Mouse (Mus musculus): Measurements from ENCODE around the gene Rgs7bp.

The Rgs7bp gene

DNA sequence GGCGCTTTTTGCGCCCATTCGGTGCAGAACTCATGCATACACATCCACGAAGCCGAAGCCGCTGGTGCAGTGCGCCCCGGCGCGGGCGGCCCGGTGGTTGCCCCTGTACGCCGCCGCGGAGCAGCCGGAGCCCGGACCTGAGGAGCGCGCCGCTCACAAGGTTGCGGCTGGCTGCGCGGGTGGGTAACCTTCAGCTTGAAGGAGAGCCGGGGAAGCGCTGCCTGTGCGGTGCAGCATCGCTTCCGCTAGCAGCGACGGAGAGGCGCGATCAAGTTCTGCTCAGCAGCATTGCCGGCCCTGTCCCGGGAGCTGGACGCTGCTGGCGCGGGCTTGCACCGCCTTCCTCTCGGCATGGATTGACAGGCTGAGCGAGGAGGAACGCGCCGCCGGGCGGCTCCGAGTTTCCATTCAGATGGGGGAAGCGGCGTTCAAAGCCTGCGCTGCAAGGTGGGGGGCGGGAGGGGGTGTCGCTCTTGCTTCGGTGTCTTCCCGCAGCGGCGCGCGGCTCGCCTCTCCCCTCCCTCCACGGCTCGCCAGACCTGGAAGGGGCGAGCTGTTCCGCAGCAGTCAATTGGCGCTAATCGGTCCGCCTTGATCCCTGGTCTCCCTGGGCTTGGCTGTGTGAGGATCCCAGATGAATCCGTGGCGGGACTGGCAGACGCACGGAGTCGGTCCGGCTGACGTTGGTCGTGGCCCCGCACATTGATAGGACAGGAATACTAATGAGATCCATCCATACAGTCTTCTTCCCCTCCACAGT is at the start of gene Rgs7bp:
Rgs7bp (minus strand) TSS at position 750 of the 760 bp plus-strand sequence.
- peak; percentile 86 for DNase-seq

GRCm38 (mm10) chr13:105104385-105104784 is 49.7 kb upstream of the Rgs7bp start:
- no peak for DNase-seq

DNA sequence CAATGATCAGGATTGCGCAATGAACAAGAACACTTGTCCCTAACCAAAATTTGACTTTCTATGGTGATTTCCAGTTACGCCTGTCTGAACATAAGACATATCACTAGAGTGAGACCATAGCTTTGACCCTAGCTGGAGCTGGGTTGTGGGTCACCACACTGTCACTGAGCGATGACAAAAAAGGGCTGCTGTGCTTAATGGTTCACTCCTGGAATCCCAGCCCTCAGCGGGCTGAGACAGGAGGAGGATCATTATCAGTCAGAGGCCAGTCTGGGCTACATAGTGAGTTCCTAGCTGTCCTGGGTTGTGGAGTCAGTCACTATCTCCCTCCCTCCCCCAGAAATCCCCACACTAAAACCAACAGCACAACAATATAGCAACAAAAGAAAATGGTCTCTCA is 46.0 kb upstream of the Rgs7bp start:
- no peak for DNase-seq

DNA sequence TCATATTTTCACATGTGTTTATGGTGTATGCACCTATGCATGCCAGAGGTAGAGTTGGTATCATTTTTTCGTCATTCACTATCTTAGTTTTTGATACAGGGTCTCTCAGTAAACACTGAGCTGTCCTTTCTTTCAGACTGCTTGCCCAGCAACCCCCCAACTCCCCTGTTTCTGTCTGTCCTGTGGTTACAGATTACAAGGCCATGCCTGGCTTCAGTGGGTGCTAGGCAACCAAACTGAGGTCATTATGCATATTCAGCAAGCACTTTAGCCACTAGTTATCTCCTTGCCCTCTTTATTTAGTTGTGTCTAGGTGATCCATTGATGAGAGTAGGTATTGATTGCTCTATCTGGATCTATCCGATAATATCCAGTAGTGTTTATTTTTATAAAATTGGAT is 41.6 kb upstream of the Rgs7bp start:
- no peak for DNase-seq

DNA sequence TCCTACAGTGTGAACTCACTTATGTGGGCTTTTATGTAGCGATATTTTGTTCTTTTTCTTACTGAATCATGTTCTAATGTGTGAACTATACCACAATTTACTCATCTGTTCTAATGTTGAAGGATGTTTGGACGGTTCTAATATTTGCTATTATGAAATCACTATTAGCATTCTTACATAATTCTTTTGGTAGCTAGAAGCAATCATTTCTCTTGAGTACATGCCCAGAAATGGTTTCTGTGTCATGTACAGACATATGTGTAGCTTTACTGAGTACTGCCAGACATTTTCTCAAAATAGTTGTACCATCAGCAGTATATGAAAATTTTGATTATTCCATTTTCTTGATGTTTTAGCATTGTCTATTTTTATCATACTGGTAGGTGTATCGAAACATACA is 34.5 kb upstream of the Rgs7bp start:
- no peak for DNase-seq

GRCm38 (mm10) chr13:105081862-105082261 is 27.1 kb upstream of the Rgs7bp start, which contains the start of gene 4933425L06Rik:
Gene 4933425L06Rik (plus strand): TSS chr13:105082122.
- no peak for DNase-seq

DNA sequence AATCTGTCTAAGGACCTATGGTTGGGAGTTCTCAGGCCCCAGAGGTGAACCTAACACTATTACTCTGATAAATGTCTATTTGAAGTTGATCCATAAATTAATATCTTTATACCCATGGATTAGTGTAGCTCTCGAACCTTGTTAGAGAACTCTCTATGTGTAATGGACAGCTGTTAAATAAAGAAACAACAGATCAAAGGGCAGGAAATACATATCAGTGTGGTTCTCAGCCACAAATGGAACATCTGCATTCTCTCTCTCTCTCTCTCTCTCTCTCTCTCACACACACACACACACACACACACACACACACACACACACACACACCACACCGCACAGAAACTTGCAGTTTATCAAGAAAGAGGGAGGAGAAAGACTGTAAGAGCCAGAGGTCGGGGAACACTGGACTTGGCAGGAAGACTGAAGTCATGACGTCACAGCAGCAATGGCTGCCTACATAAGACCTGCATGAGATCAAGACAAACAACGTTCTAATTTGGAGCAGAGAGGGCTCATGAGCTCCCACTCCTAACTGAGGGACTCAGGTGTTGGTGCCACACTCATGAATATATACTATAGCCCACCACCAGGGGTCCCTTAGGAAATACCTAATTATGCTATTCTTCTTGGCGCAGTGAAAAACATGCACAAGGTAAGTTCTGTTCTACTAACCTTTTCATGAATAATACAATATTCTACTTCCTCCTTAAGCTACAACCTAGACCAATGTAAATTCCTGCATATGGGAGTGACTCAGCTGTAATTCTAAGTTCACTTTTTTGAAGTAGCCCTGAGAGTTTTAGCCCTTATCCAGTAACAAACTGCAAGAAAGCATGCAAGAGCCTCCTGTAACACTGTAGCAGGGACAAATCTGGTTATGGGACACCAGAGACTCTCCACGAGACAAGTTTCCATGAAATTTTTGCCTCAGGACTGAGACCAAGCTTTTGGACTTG is 12.4 kb upstream of the Rgs7bp start:
- DNase-seq: no peak

DNA sequence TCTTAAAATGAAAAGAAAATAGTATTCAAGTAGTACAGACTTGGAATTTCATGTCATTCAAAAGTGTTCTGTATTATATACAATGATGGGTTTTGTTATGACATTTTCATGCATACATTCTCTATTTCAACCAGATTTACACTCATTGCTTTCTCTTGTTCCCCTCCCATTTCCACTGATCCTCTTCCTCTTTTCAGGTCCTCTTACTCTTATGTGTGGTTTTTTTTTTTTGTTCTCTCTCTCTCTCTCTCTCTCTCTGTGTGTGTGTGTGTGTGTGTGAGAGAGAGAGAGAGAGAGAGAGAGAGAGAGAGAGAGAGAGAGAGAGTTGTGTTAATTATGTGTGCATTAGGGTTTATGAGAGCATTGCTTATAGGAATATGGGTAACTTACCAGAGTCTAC is 11.4 kb upstream of the Rgs7bp start:
- no peak for DNase-seq

GRCm38 (mm10) chr13:105055374-105055773 is 644 bp upstream of the Rgs7bp start:
- DNase-seq: no peak

GRCm38 (mm10) chr13:105054941-105055309 is 195 bp upstream of the Rgs7bp start:
- DNase-seq: no peak

- peak; percentile 59 for DNase-seq
Measured at GRCm38 (mm10) chr13:105053618-105054017, 1.1 kb downstream of the Rgs7bp start.

- DNase-seq: no peak
Measured at GRCm38 (mm10) chr13:105051432-105051831, 3.3 kb downstream of the Rgs7bp start.

- DNase-seq: peak; percentile 38
Measured at GRCm38 (mm10) chr13:105048662-105049061, 6.1 kb downstream of the Rgs7bp start.

DNA sequence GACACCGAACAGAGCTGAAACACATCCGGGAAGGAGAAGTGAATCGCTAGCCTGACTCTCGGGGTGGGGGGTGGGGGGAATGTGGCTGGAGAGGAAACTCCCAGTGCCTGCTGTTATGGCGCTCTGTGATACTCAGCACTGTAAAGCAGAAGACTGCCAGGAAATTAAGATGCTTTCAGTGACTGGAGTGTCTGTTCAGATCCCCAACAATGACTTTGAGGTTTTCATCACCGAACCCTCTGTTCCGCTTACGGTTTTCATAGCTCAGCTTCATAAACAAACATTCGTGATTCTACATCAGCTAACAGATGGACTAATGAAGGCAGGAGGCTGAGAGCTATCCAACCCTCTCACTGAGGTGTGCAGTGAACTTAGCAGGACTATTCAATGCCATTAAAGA is 7.4 kb downstream of the Rgs7bp start:
- DNase-seq: peak; percentile 26

GRCm38 (mm10) chr13:105043882-105044281 is 10.8 kb downstream of the Rgs7bp start:
- DNase-seq: peak; percentile 57

GRCm38 (mm10) chr13:105038334-105038733 is 16.4 kb downstream of the Rgs7bp start:
- no peak for DNase-seq

- DNase-seq: no peak
Measured at GRCm38 (mm10) chr13:105037816-105038215, 16.9 kb downstream of the Rgs7bp start.

GRCm38 (mm10) chr13:105031882-105032281 is 22.8 kb downstream of the Rgs7bp start:
- no peak for DNase-seq

DNA sequence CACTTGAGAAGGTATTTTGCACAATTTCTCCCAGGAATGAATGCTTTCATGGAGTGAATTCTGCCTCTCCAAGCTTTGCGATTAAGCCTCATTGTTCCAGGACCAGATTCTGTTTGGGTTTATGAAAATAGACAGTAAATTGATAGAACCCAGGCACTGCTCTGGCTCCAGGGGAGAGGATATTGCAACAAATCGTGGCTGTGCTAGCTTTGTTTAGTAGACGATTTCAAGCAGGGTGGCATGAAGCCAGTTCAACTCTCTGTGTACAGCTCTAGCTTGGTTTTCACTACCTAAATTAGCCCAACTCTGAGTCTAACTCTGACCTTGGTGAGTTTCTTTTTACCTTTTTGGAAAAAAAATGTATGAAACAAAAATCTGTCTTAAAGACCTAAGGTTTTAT is 26.5 kb downstream of the Rgs7bp start:
- no peak for DNase-seq

- no peak for DNase-seq
Measured at GRCm38 (mm10) chr13:105016577-105016976, 38.2 kb downstream of the Rgs7bp start.

GRCm38 (mm10) chr13:105015710-105016404 is 38.9 kb downstream of the Rgs7bp start:
- DNase-seq: no peak

DNA sequence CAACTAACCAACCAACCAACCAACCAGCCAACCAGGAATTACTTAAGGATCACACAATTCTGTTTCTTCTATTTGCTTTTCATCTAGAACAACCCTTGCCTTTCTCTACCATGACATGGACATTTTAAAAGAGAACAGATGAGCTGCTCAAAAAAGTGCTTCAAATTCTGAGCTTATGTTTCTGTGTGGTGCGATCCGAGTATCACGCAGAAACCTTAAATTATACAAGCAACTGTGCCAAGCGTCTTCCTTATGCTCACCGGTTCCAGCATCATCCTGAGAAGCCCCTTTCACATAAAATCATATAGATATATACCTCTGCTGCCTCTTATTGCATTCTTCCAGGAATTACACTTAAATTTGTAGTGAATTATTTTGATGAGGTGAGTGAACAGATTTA is 43.4 kb downstream of the Rgs7bp start:
- DNase-seq: no peak

DNA sequence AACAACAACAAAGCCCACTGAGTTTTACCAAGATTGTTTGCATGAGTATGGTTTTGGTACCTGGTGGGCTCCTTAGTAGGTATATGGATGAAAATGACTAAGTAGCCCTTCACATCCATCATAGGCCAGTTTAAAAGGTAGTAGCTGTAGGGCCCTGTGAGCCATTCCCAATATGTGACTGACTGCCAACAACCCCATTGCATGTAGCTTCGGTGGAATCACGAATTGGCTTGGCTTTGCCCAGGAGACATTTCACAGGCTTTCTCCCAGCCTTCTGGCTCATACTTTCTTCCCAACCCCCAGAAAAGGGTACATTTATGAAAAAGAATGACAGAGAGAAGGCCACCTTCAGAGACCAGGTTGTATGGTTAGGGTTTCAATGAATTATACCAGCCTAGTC is 45.8 kb downstream of the Rgs7bp start:
- no peak for DNase-seq

Data from cerebellum, adult 11-12 months (tissue).